Mouse (Mus musculus) C2C12 (cell line): ENCODE results near the gene Fyn.

ENCODE experiments used
- CTCF ChIP-seq: IDR thresholded peaks from one replicate; pipeline ENCODE4 v1.5.1; 2011; ENCODE audit not compliant: control insufficient read depth, insufficient read depth, insufficient read length
- FOSL1 ChIP-seq: IDR thresholded peaks from one replicate; pipeline ENCODE4 v1.8.0; 2011; ENCODE audit warnings: mild to moderate bottlenecking, low read length; ENCODE audit not compliant: poor library complexity, insufficient read depth, severe bottlenecking
- MAX ChIP-seq: IDR thresholded peaks from one replicate; pipeline ENCODE4 v1.6.1; 2011; ENCODE audit warnings: mild to moderate bottlenecking, control low read depth
- MYOG ChIP-seq: IDR thresholded peaks from one replicate; pipeline ENCODE4 v1.6.1; 2011; ENCODE audit not compliant: control insufficient read depth, insufficient read length; ENCODE audit errors: extremely low read depth

GRCm38 (mm10) chr10:39566901-39567300 lies 198.2 kb downstream of the Fyn start:
- TF ChIP-seq CTCF (no peak), FOSL1 (no peak), MYOG (no peak), MAX (no peak)
